Mouse (Mus musculus) limb, embryonic 14.5 days (tissue): Measurements from ENCODE around the gene Trp53. TPM values are rescaled to one million over a fixed set of nuclear protein-coding genes. Genes with fewer than 3 reads are reported as not detected.

Experiments
- ATAC-seq: fragments of 200-750 bp; cut with Nextera tagmentation; 2 replicates; pipeline ENCODE4 v1.8.0; 2017; ENCODE audit warnings: low read depth, moderate number of reproducible peaks, moderate TSS enrichment; ENCODE audit not compliant: low FRiP score
- DNase-seq: peaks from one replicate; pipeline ENCODE4 v3.0.0-alpha.2; 2015; ENCODE audit warnings: low spot score
- H3K27ac ChIP-seq: fragments of 300-500 bp; sonication (generic); replicated peaks from 2 replicates; pipeline ENCODE4 v1.5.1; 2014; ENCODE audit warnings: low read depth, mild to moderate bottlenecking, low read length, moderate library complexity, mixed read lengths
- H3K27me3 ChIP-seq: fragments of 300-500 bp; sonication (generic); 2 replicates; pipeline ENCODE4 v1.6.1; 2014; ENCODE audit warnings: low read length, mixed read lengths; ENCODE audit not compliant: control insufficient read depth, insufficient read depth
- H3K36me3 ChIP-seq: fragments of 300-500 bp; sonication (generic); 2 replicates; pipeline ENCODE4 v1.6.1; 2014; ENCODE audit warnings: mild to moderate bottlenecking, low read length, moderate library complexity, mixed read lengths; ENCODE audit not compliant: control insufficient read depth, insufficient read depth
- H3K4me1 ChIP-seq: fragments of 300-500 bp; sonication (generic); 2 replicates; pipeline ENCODE4 v1.6.1; 2014; ENCODE audit warnings: antibody characterized with exemption, low read length, mixed read lengths; ENCODE audit not compliant: control insufficient read depth, insufficient read depth
- H3K4me2 ChIP-seq: fragments of 300-500 bp; sonication (generic); replicated peaks from 2 replicates; pipeline ENCODE4 v1.6.1; 2014; ENCODE audit warnings: low read depth, mild to moderate bottlenecking, low read length, moderate library complexity; ENCODE audit not compliant: severe bottlenecking
- H3K4me3 ChIP-seq: fragments of 300-500 bp; sonication (generic); replicated peaks from 2 replicates; pipeline ENCODE4 v1.5.1; 2014; ENCODE audit warnings: low read length
- H3K9ac ChIP-seq: fragments of 300-500 bp; sonication (generic); 2 replicates; pipeline ENCODE4 v1.6.1; 2014; ENCODE audit warnings: mild to moderate bottlenecking, low read depth, low read length, moderate library complexity; ENCODE audit not compliant: severe bottlenecking
- H3K9me3 ChIP-seq: fragments of 300-500 bp; sonication (generic); 2 replicates; pipeline ENCODE4 v1.6.1; 2016; ENCODE audit warnings: low read length; ENCODE audit not compliant: control insufficient read depth
- POLR2A ChIP-seq: fragments of 200-500 bp; IDR thresholded peaks from 2 replicates; pipeline ENCODE4 v1.8.0; 2012; ENCODE audit warnings: inconsistent platforms, mild to moderate bottlenecking, moderate library complexity, borderline replicate concordance; ENCODE audit not compliant: insufficient read depth, insufficient read length; ENCODE audit errors: extremely low read depth
- WGBS: fragments of 180-500 bp; shearing (Covaris S2); extraction: QIAGEN DNeasy Blood & Tissue Kit; methylation state at CpG from one replicate; pipeline ENCODE4 v1.1.7; 2014; 5-methylcytosine and 5-hydroxymethylcytosine counted together
- polyA plus RNA-seq, 2 experiments: library from polyadenylated mRNA; depleted of rRNA in 1 of 2; stranded (reverse) in 1 of 2; unstranded in 1 of 2; fragments of >200 nt; fragmentation: Nextera tagmentation in 1 of 2; extraction: Ambion mirVana in 1 of 2; gene quantifications; 2 replicates each; pipeline versions ENCODE4 v1.2.1 to v1.2.3; 2012 to 2014

Gene Trp53
- polyA plus RNA-seq, 2 experiments: 138 to 173 TPM

DNA sequence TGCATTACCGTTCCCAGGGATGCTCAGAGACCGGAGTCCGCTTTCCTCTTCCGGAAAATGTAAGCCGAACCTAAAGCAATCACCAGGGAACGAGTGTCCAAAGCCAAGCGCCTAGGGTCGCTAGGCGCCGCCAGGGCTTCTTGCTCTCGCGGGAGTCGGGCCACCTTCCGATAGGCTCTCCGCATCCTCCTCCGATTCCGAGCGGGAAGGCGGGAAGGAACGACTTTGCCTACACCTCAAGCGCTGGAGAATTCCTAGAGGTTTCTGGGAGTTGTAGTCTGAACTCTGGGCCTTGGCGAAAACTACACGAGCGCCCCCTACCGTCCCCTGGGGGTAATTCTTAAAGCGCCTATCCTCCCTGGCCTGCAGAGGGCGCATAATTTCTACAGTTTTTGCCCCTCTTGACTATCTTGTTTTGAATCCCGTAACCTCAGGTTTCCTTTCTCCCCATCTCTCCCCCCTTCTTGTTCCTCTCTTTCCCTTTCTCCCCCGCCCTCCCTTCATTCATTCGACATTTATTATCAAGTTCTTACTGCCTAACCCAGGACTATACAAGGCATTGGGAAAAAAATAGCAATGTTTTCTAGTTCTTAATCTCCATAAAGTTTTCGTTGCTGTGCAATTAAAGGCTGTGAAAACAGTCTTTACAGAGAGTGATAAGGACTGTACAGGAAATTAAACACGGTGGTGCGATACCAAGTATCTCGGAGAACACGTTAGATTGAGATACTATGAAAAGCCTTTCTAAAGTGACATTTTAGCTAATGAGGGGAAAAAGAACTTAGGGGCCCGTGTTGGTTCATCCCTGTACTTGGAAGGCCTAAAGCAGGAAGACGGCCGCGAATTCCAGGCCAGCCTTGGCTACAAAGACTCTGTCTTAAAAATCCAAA is 786 bp upstream of the Trp53 start:
- Histone ChIP-seq H3K9me3 (no peaks in the 10 kb centered on the region), H3K4me3 (peak overlapping the region; percentile 83), H3K9ac (peak overlapping the region; percentile 81), H3K4me1 (peaks cover 23% of the 10 kb centered on the region), H3K4me2 (peak overlapping the region; percentile 73), H3K36me3 (peaks cover 24% of the 10 kb centered on the region), H3K27ac (peak overlapping the region; percentile 90), H3K27me3 (no peaks in the 10 kb centered on the region)
- WGBS: 3% methylated on average over 35 of the region's 39 CpGs
- ATAC-seq (peak; percentile 92), DNase-seq (peak; percentile 98)
- TF ChIP-seq POLR2A: peak; percentile 34; the same call in 1 of the 2 replicates

DNA sequence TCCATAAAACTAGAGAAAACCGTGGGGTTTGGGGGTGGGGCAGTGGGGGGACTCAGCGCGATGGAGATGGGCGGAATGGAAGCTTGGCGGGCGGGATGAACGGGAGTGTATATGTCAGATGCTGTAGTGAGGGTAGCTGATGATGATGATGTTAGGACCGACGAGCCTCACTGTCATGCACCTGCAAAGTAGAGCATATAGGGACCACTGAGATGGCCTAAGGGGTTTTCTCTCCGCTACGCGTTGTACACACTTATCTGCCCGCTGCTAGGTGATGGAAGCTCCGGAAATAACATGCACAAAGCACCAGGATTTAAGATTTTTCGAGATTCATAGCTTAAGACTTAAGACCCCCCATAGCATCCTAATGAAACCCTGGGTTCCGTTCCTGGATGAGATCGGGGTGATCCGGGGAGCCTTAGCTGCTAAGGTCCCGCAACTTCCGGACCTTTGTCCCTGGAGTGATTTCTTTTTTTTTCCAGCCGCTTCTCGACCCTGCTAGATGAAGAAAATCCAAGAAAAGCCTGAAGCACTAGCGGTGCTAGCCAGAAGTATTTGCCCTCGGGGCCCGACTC is 500 bp downstream of the Trp53 start:
- Histone ChIP-seq H3K9ac (peak overlapping the region; percentile 81), H3K36me3 (peaks cover 20% of the 10 kb centered on the region), H3K27me3 (no peaks in the 10 kb centered on the region), H3K4me1 (peaks cover 23% of the 10 kb centered on the region), H3K4me2 (peak overlapping the region; percentile 73), H3K9me3 (no peaks in the 10 kb centered on the region), H3K27ac (peak overlapping the region; percentile 90), H3K4me3 (peak overlapping the region; percentile 83)
- 0% methylated on average over 25 of the region's 25 CpGs for WGBS
- DNase-seq (no peak), ATAC-seq (no peak)
- TF ChIP-seq POLR2A: no peak

DNA sequence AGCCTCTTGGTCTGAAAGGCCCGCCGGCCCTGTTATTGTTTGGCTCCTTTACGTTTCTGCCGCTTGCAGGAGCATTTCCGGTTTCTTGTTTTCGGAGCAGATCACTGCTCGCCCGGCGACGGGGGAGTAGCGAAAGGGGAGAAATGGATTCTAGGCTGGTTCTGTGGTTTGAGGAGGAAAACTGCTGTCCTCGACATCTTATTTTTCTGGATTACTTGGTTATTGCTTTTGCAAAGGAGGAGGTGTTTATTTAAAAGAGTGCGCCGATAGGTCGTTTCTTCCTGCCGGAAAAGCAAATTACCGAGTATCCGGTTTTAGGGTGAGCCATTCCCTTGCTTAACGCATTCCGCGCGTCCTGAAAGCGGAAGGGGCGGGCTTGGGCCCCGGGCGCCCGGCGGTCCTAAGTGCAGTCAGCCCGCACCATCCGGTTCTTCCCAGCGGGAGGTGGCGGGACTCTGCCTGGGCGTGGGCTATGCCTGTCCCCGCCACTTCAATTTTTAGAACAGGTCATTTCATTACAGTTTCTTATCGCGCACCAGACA is 1.1 kb downstream of the Trp53 start:
- peak overlapping the region; percentile 83 for H3K4me3 ChIP-seq
- peak; percentile 83 for ATAC-seq
- WGBS: under 1% methylated on average over 36 of the region's 36 CpGs
- peaks cover 23% of the 10 kb centered on the region for H3K4me1 ChIP-seq
- H3K9me3 ChIP-seq: no peaks in the 10 kb centered on the region
- peak; percentile 43; the same call in 1 of the 2 replicates for TF ChIP-seq POLR2A
- H3K4me2 ChIP-seq: peak overlapping the region; percentile 73
- no peaks in the 10 kb centered on the region for H3K27me3 ChIP-seq
- H3K27ac ChIP-seq: peak overlapping the region; percentile 90
- peaks cover 22% of the 10 kb centered on the region for H3K36me3 ChIP-seq
- DNase-seq: peak; percentile 96
- H3K9ac ChIP-seq: peak overlapping the region; percentile 81

DNA sequence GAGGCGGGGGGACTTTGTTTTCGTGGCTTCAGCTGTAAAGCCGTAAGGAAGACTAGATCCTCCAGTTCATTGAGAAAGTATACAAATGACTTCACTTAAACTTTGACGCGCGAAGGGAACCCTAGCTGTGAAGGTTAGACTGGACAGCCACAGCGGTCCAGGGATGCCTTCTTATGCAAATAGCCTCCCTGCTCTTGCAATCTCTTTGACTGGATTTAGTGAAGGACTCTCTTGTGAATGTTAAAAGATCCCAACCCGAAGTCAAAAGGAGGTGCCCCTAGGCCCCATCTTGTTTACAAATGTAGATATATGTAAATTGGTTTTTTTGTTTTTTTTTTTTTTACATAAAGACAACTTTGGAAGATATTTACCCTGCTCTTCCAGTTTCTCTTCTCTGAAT is 1.7 kb downstream of the Trp53 start:
- H3K9ac ChIP-seq: peak overlapping the region; percentile 81
- H3K4me1 ChIP-seq: peaks cover 23% of the 10 kb centered on the region
- H3K36me3 ChIP-seq: peaks cover 24% of the 10 kb centered on the region
- H3K27ac ChIP-seq: peak overlapping the region; percentile 90
- H3K9me3 ChIP-seq: no peaks in the 10 kb centered on the region
- DNase-seq (no peak), ATAC-seq (no peak)
- TF ChIP-seq POLR2A: no peak
- under 1% methylated on average over 8 of the region's 8 CpGs for WGBS
- peak overlapping the region; percentile 73 for H3K4me2 ChIP-seq
- peak overlapping the region; percentile 83 for H3K4me3 ChIP-seq
- no peaks in the 10 kb centered on the region for H3K27me3 ChIP-seq

DNA sequence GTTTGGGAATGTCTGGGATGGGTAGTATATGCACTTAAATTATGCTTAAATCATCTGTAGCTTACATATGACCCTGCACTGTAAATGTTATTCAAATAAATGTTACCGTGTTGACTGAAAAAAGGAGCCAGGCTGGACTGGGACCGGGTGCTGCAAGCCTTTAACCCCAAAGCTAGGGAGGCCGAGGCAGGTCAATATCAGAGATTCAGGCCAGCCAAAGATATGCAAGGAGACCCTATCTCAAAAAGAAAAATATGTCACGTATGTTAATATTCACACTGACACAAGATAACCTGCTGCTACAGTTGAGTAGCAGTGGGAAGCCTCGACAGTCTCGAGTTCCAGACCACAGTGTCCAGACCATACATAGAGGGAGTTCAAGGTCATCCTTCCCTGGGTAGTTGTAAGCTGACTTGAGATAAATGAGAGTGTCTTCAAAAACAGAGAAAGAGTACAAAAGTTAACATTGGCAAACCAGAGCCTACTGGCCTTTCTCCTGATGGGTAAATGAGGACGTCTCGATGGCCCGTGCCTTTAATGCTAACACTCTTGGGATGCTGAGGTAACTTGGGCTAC is 2.2 kb downstream of the Trp53 start:
- Histone ChIP-seq H3K9ac (peak overlapping the region; percentile 81), H3K4me3 (peak overlapping the region; percentile 83), H3K9me3 (no peaks in the 10 kb centered on the region), H3K27ac (no peak overlapping the region), H3K4me2 (peak overlapping the region; percentile 73), H3K36me3 (peaks cover 25% of the 10 kb centered on the region), H3K4me1 (peaks cover 18% of the 10 kb centered on the region), H3K27me3 (no peaks in the 10 kb centered on the region)
- ATAC-seq (no peak), DNase-seq (no peak)
- TF ChIP-seq POLR2A: no peak
- WGBS: 69% methylated on average over 9 of the region's 9 CpGs
